Mouse (Mus musculus) kidney, adult 11 months (tissue): ENCODE results near the gene Pear1.
"Not testable (repeated sequence)": the region's sequence is repeated elsewhere in the genome, so short reads cannot be mapped to it uniquely, and the experiment has no call there.

Experiments used
- DNase-seq: peaks from one replicate; pipeline ENCODE4 v3.0.0; 2022

Pear1 gene

DNA sequence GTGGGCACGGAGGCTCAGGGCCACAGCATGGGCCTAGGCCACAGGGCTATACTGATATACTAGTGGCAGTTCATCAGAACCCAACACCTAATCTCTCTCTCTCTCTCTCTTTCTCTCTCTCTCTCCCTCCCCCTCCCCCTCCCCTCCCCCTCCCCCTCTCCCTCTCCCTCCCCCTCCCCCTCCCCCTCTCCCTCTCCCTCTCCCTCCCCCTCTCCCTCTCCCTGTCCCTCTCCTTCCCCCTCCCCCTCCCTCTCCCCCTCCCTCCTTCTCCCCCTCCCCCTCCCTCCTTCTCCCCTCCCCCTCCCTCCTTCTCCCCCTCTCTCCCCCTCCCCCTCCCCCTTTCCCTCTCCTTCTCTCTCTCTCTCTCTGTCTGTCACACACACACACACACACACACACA is at the start of gene Pear1:
Gene Pear1 (minus strand): TSS at position 101 of the 400 bp plus-strand sequence.
- not testable (repeated sequence) for DNase-seq

DNA sequence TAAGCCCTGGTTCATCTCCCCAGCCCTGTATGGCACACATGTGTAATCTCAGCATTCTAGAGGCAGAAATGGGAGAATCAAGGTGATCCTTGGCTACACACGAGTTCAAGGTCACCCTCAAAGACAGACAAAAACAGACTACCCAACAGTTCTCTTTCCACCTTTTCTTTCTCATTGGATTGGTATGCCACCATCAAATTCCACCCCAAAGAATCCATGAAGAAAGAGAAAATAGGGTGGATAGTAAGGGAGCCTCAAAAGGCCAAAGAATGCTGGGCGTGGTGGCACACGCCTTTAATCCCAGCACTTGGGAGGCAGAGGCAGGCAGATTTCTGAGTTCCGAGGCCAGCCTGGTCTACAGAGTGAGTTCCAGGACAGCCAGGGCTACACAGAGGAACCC is 40.0 kb upstream of the Pear1 start:
- not testable (repeated sequence) for DNase-seq

- peak; percentile 43 for DNase-seq
These were observed 35.7 kb upstream of the Pear1 start for GRCm38 (mm10) chr3:87859813-87860212.

DNA sequence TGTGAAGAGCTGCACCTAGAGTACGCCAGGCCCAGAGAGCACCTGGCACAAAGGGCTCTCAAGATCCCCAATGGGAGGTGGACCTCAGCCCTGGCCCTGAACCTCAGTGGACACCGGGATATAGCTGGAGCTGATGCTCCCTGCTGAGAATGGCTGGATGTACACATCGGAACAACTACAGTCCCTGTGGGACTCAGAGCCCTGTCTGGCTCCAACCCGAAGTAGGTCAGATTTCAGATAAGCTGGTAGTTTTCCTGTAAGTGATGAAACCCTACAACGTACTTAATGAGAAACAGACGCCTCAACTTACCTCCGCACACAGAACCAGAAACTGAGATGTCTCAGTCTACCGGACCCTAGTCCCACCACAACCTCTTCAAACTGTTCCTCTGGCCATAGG is 33.6 kb upstream of the Pear1 start:
- DNase-seq: no peak

GRCm38 (mm10) chr3:87855936-87856335 is 31.8 kb upstream of the Pear1 start:
- no peak for DNase-seq

- peak; percentile 31 for DNase-seq
These were observed 30.9 kb upstream of the Pear1 start for GRCm38 (mm10) chr3:87854795-87855568.

DNA sequence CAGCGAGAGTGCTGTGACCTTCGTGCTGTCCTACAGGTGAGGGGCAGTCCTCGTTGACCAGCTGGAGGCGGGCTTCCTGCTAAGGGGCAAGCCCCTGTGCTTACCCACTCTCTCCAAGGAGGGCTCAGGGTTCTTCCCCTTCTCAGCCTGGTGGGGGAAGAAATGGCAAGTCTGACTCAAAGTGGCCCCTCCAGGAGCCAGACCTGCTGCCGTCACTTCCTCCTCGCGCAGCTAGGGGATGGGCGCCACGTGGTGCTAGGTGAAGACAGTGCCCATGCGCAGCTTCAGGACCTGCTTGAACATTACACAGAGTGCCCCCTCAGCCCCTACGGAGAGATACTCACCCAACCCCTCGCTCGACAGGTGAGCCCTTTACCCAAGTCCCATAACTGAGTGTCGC is 25.0 kb upstream of the Pear1 start:
- no peak for DNase-seq

DNA sequence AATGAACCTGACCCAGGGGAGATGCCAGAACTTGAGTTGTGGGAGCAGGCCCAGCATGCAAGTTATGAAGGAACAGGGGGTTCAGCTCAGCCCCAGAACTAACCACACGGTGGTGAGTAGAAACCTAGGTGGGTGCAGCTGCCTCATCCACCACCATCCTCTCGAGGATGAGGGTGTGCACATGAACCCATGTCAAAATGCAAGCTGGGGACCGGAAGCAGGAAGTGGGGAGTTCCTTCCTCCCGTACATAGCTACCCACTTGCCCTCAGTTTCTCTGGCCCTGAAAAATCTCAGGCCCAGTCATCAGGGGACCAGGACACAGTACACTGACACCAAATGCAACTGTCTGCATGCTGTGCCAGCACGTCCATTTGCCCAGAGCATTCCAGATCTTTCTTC is 23.6 kb upstream of the Pear1 start:
- no peak for DNase-seq

DNA sequence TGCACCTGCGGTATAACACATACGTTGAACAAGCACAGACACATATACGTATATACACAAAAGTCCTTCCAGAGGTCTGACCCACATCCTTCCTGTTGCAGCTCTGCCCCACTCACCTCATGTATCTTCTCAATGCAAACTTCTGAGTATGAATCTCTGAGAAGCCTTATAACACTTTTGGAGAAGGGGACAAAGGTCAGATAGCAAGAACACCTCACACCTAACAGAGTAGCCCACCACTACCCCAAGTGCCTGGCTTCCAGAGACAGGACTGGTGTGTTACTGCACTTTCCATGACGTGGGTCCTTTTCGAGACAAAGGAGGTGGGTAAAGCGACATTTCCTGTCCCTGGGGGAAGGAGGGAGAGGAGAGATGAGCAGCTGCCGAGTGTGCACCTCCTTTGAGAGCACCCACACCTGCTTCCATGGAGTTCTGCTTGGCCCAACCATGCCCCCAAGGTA is 22.6 kb upstream of the Pear1 start, which contains the start of gene Sh2d2a:
Gene Sh2d2a (plus strand): TSS at position 106 of the 461 bp plus-strand sequence.
- no peak for DNase-seq

- DNase-seq: no peak
These were observed 22.1 kb upstream of the Pear1 start for GRCm38 (mm10) chr3:87846186-87846585.

GRCm38 (mm10) chr3:87844981-87845380 is 20.9 kb upstream of the Pear1 start:
- no peak for DNase-seq

GRCm38 (mm10) chr3:87840858-87841257 is 16.8 kb upstream of the Pear1 start:
- no peak for DNase-seq

GRCm38 (mm10) chr3:87838622-87839021 is 14.5 kb upstream of the Pear1 start:
- DNase-seq: peak; percentile 40

DNA sequence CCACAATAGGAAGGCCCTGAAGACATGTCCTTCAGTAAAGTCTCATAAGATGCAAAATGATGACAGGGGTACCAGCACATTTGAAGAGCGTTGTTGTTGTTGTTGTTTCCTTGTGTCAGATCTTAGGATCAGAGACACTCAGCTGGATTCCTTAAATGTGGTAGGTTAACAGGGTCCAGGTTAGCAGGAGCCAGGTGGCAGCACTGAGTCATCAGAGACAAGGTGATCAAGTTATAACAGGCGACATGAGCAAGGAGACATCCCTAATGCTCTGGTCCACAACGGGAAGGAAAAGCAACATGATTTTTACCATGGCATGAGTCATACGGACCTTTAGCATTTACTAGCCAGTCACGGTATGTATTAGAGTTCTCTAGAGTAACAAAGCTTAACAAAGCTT is 9.4 kb upstream of the Pear1 start:
- DNase-seq: no peak

DNA sequence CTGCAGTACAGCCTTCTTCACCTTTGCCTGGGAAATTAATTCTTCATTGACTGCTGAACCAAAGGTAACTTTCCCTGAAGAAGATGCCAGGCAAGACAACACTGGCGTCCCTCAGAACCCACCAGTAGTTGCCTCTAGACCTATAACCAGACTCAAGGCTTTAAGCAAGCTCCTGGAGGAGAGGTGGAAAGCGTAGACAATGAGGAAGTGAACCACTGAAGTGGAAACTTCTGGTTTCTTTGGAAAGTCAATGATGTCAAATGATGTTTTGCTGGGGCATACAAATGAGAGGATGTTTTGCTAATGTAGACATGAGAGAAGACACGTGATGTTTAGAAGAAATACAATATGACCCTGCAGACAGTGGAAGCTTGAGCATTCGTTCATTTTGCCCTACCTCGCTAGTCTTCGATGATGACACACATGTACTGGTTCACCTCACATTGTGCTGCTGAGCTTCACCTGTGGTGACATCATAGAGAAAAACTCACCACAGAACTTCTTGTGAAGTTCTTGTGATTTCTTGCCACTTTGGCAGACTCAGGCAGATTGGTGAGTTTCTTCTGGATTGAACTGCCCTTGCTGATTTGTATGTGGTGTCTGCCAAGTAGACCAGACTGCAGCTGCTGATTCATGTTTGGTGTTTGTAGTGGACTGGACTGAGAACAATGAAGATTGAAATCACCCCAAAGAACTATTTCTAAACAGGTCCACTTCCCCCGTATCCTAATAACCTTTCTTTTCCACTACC is 8.2 kb upstream of the Pear1 start:
- no peak for DNase-seq

DNA sequence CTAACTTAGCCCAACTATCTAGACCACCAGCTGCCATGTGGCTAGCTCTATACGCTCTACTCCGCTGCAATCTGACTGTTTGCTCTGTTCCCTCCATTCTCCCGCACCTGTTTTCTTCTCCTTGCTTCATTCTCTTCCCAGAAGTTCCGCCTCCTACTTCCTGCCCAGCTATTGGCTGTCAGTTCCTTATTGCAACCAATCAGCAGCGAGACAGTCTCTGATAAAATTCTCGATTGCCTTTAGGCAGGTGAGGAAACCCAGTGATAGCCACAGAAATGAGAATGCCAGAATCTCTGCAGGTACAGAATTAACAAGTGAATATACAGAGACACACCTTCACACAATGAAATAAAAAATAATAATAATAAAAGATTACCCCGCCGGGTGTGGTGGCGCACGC is 4.9 kb upstream of the Pear1 start:
- no peak for DNase-seq

GRCm38 (mm10) chr3:87828435-87828834 is 4.3 kb upstream of the Pear1 start:
- DNase-seq: no peak

- no peak for DNase-seq
These were observed 5.9 kb downstream of the Pear1 start for GRCm38 (mm10) chr3:87818226-87818625.

DNA sequence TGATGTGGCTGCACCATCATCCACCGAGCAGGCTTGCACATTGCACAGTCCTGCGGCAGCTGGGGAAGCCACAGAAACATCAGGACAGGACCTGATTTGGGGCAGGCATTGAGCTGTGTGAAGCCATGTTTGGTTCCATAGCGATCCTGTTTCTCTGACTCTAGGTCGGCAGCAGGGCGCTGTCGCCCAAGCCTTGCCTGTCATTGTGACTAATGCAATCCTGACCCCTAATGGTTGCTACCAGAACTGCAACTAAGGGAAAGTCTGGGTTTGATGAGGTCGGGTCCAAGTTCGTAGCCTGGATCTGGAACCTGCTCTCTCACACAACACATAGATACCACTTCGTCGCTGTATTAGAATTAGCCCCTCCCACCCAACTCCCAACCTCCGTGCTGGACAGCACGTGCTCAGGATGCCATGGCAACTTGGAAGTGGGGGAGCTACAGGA is 7.4 kb downstream of the Pear1 start:
- DNase-seq: peak; percentile 59

DNA sequence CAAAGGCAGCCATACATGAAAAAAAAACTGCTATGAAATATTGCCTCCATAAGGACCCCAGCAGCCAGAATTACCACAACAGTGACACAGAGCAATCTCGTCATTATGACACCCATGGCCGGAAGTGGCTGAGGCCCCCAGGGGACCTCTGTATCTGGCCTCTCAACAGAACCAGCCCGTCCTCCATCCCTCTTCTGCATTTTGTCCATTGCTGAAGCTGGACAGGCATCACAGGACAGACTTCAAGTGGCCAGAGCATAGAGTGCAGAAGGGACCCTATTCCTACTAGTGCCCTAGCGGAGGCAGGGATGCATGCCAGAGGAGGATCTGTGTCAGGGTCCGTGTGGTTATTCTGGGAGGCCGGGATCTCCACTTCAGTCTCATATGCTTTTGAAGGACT is 7.9 kb downstream of the Pear1 start:
- no peak for DNase-seq

GRCm38 (mm10) chr3:87812873-87813272 is 11.2 kb downstream of the Pear1 start:
- DNase-seq: no peak

DNA sequence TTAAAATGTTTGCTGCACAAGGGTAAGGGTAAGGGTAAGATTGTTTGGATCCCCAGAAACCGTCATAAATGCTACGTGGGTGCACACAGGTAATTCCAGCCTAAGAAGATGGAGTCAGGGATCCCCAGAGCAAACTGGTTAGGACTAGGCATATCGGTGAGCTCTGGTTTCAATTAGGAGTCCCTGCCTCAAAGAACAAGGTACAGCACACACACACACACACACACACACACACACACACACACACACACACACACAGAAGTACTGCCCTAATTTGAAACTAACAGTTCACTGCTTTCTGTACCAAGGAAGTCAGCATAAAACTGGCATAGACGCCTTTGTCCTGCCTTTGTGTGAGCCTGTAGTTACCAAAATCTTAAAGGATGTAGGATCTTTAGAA is 11.7 kb downstream of the Pear1 start:
- no peak for DNase-seq

DNA sequence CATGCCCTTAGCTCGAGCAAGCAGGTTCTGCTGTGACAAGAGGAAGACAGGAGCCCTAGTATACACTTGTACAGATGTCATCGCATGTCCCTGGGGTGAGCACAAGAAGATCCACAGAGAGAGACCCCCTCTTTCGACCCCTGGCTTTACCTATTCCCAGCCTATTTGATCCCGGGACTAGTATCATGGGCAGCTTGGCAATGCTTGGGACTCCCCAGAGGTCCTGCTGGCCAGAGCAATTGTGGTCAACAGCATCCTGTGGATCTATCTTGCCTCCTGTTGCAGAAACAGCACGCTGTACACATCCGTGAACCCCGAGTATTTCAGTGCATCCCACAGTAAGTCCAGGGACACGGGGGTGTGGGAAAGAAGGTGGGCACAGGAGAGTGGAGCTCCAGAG is 12.8 kb downstream of the Pear1 start:
- DNase-seq: no peak

DNA sequence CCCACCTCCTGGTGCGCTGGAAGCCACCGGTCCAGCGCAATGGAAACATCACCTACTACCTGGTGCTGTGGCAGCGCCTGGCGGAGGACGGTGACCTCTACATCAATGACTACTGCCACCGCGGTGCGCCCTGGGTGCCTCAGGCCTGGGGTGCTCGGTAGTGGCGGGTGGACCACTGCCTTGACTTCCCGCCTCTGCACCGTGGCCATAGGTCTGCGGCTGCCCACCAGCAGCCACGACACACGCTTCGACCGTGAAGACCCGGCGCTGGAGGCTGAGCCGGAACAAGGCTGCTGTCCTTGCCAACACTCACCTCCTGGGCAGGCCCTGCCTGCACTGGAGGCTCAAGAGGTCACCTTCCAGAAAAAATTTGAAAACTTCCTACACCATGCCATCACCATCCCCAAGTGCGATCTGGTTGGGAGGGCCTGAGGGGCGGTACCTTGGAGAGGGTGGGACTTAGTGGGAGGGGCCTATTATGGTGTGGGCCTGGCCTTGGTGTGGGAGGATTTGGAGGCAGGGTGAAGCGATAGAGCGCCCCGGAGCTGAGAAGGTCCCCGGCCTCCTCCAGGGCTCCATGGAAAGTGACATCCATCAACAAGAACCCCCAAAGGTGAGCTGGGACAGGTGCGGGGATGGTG is 14.7 kb downstream of the Pear1 start:
- peak; percentile 32 for DNase-seq
